Mouse (Mus musculus) hindbrain, embryonic 16.5 days (tissue): ENCODE data around the gene Slc8a1. TPM values are rescaled to one million over a fixed set of nuclear protein-coding genes. Genes with fewer than 3 reads are reported as not detected.

Experiments used
- ATAC-seq: fragments of 200-750 bp; cut with Nextera tagmentation; 2 replicates; pipeline ENCODE4 v1.8.0; 2017; ENCODE audit warnings: moderate TSS enrichment, moderate library complexity
- H3K27ac ChIP-seq: fragments of 300-500 bp; sonication (generic); 2 replicates; pipeline ENCODE4 v1.5.1; 2014; ENCODE audit warnings: low read depth, mild to moderate bottlenecking, control low read depth, low read length, moderate library complexity
- H3K27me3 ChIP-seq: fragments of 300-500 bp; sonication (generic); replicated peaks from 2 replicates; pipeline ENCODE4 v1.6.1; 2014; ENCODE audit warnings: low read length; ENCODE audit not compliant: control insufficient read depth, insufficient read depth
- H3K36me3 ChIP-seq: fragments of 300-500 bp; sonication (generic); 2 replicates; pipeline ENCODE4 v1.6.1; 2014; ENCODE audit warnings: mild to moderate bottlenecking, low read length, moderate library complexity, mixed read lengths; ENCODE audit not compliant: control insufficient read depth, insufficient read depth
- H3K4me1 ChIP-seq: fragments of 300-500 bp; sonication (generic); 2 replicates; pipeline ENCODE4 v1.6.1; 2014; ENCODE audit warnings: low read depth, low read length; ENCODE audit not compliant: control insufficient read depth, insufficient read depth
- H3K4me2 ChIP-seq: fragments of 300-500 bp; sonication (generic); 2 replicates; pipeline ENCODE4 v1.6.1; 2014; ENCODE audit warnings: mild to moderate bottlenecking, low read length, control low read depth, moderate library complexity
- H3K4me3 ChIP-seq: fragments of 300-500 bp; sonication (generic); 2 replicates; pipeline ENCODE4 v1.5.1; 2014; ENCODE audit warnings: mild to moderate bottlenecking, low read length, control low read depth, moderate library complexity
- H3K9ac ChIP-seq: fragments of 300-500 bp; sonication (generic); 2 replicates; pipeline ENCODE4 v1.6.1; 2014; ENCODE audit warnings: low read depth, mild to moderate bottlenecking, control low read depth, low read length, moderate library complexity
- H3K9me3 ChIP-seq: fragments of 300-500 bp; sonication (generic); 2 replicates; pipeline ENCODE4 v1.6.1; 2014; ENCODE audit warnings: mild to moderate bottlenecking, low read length, moderate library complexity; ENCODE audit not compliant: control insufficient read depth
- WGBS: fragments of 180-500 bp; shearing (Covaris S2); extraction: QIAGEN DNeasy Blood & Tissue Kit; methylation state at CpG from one replicate; pipeline ENCODE4 v1.1.7; 2014; 5-methylcytosine and 5-hydroxymethylcytosine counted together
- polyA plus RNA-seq: library from polyadenylated mRNA; unstranded; fragments of >200 nt; fragmentation: Nextera tagmentation; extraction: Ambion mirVana; gene quantifications from 2 replicates; pipeline ENCODE4 v1.2.1, GENCODE M21; 2015

Slc8a1 gene
- 18.0 and 19.7 TPM in 2 replicates for polyA plus RNA-seq

- Histone ChIP-seq H3K4me3 (no peak within 1 kb of the TSS), H3K9me3 (no peaks in the 10 kb centered on the region), H3K4me1 (no peaks in the 10 kb centered on the region), H3K36me3 (no peaks in the 10 kb centered on the region), H3K9ac (no peak within 1 kb of the TSS), H3K4me2 (no peak within 1 kb of the TSS), H3K27ac (no peak within 1 kb of the TSS), H3K27me3 (no peaks in the 10 kb centered on the region)
- no peak for ATAC-seq
- 85% methylated on average over 14 of the region's 14 CpGs for WGBS
Measured at GRCm38 (mm10) chr17:81738311-81738755, at the start of gene Slc8a1. Slc8a1 (minus strand) TSS chr17:81738377.

GRCm38 (mm10) chr17:81787350-81787749, 49.2 kb upstream of the Slc8a1 start:
- H3K4me1 ChIP-seq: no peaks in the 10 kb centered on the region
- no peak overlapping the region for H3K9ac ChIP-seq
- no peak overlapping the region for H3K4me2 ChIP-seq
- H3K4me3 ChIP-seq: no peak overlapping the region
- H3K36me3 ChIP-seq: no peaks in the 10 kb centered on the region
- H3K27ac ChIP-seq: no peak overlapping the region
- ATAC-seq: no peak
- H3K9me3 ChIP-seq: no peaks in the 10 kb centered on the region
- H3K27me3 ChIP-seq: no peaks in the 10 kb centered on the region
- WGBS: 46% methylated on average over 4 of the region's 4 CpGs

GRCm38 (mm10) chr17:81782326-81782725, 44.1 kb upstream of the Slc8a1 start:
- Histone ChIP-seq H3K4me2 (no peak overlapping the region), H3K9ac (no peak overlapping the region), H3K27me3 (no peaks in the 10 kb centered on the region), H3K27ac (no peak overlapping the region), H3K4me3 (no peak overlapping the region), H3K36me3 (no peaks in the 10 kb centered on the region), H3K4me1 (no peaks in the 10 kb centered on the region), H3K9me3 (no peaks in the 10 kb centered on the region)
- 91% methylated on average over 4 of the region's 4 CpGs for WGBS
- ATAC-seq: no peak

GRCm38 (mm10) chr17:81781491-81781890, 43.3 kb upstream of the Slc8a1 start:
- Histone ChIP-seq H3K4me2 (no peak overlapping the region), H3K27me3 (no peaks in the 10 kb centered on the region), H3K4me3 (no peak overlapping the region), H3K9ac (no peak overlapping the region), H3K27ac (no peak overlapping the region), H3K36me3 (no peaks in the 10 kb centered on the region), H3K4me1 (no peaks in the 10 kb centered on the region), H3K9me3 (no peaks in the 10 kb centered on the region)
- 81% methylated on average over 5 of the region's 5 CpGs for WGBS
- no peak for ATAC-seq

GRCm38 (mm10) chr17:81779883-81780282, 41.7 kb upstream of the Slc8a1 start:
- Histone ChIP-seq H3K4me1 (no peaks in the 10 kb centered on the region), H3K9me3 (no peaks in the 10 kb centered on the region), H3K27me3 (no peaks in the 10 kb centered on the region), H3K36me3 (no peaks in the 10 kb centered on the region), H3K4me2 (no peak overlapping the region), H3K9ac (no peak overlapping the region), H3K4me3 (no peak overlapping the region), H3K27ac (no peak overlapping the region)
- ATAC-seq: no peak
- 88% methylated on average over 4 of the region's 4 CpGs for WGBS

- H3K27me3 ChIP-seq: no peaks in the 10 kb centered on the region
- no peaks in the 10 kb centered on the region for H3K9me3 ChIP-seq
- WGBS: 79% methylated on average over 2 of the region's 2 CpGs
- H3K9ac ChIP-seq: no peak overlapping the region
- H3K4me1 ChIP-seq: no peaks in the 10 kb centered on the region
- H3K4me3 ChIP-seq: no peak overlapping the region
- H3K36me3 ChIP-seq: no peaks in the 10 kb centered on the region
- no peak for ATAC-seq
- H3K4me2 ChIP-seq: no peak overlapping the region
- no peak overlapping the region for H3K27ac ChIP-seq
Measured at GRCm38 (mm10) chr17:81750664-81751063, 12.5 kb upstream of the Slc8a1 start.

- Histone ChIP-seq H3K4me2 (no peak overlapping the region), H3K4me1 (no peaks in the 10 kb centered on the region), H3K4me3 (no peak overlapping the region), H3K36me3 (no peaks in the 10 kb centered on the region), H3K27me3 (no peaks in the 10 kb centered on the region), H3K9ac (no peak overlapping the region), H3K27ac (no peak overlapping the region), H3K9me3 (no peaks in the 10 kb centered on the region)
- WGBS: 85% methylated on average over 2 of the region's 2 CpGs
- ATAC-seq: no peak
Measured at GRCm38 (mm10) chr17:81743034-81743433, 4.9 kb upstream of the Slc8a1 start.

- H3K4me1 ChIP-seq: no peaks in the 10 kb centered on the region
- H3K27me3 ChIP-seq: no peaks in the 10 kb centered on the region
- no peak overlapping the region for H3K4me2 ChIP-seq
- no peaks in the 10 kb centered on the region for H3K9me3 ChIP-seq
- ATAC-seq: no peak
- no peak overlapping the region for H3K4me3 ChIP-seq
- H3K27ac ChIP-seq: no peak overlapping the region
- H3K9ac ChIP-seq: no peak overlapping the region
- no peaks in the 10 kb centered on the region for H3K36me3 ChIP-seq
- 75% methylated on average over 6 of the region's 6 CpGs for WGBS
Measured at GRCm38 (mm10) chr17:81740576-81740975, 2.4 kb upstream of the Slc8a1 start.

- Histone ChIP-seq H3K4me3 (no peak overlapping the region), H3K4me2 (no peak overlapping the region), H3K4me1 (no peaks in the 10 kb centered on the region), H3K9ac (no peak overlapping the region), H3K27me3 (no peaks in the 10 kb centered on the region), H3K27ac (no peak overlapping the region), H3K36me3 (no peaks in the 10 kb centered on the region), H3K9me3 (no peaks in the 10 kb centered on the region)
- no peak for ATAC-seq
- 87% methylated on average over 2 of the region's 2 CpGs for WGBS
Measured at GRCm38 (mm10) chr17:81737779-81738178, 398 bp downstream of the Slc8a1 start.

GRCm38 (mm10) chr17:81737309-81737708, 868 bp downstream of the Slc8a1 start:
- Histone ChIP-seq H3K27ac (no peak overlapping the region), H3K27me3 (no peaks in the 10 kb centered on the region), H3K9ac (no peak overlapping the region), H3K4me3 (no peak overlapping the region), H3K9me3 (no peaks in the 10 kb centered on the region), H3K36me3 (no peaks in the 10 kb centered on the region), H3K4me2 (no peak overlapping the region), H3K4me1 (no peaks in the 10 kb centered on the region)
- no peak for ATAC-seq
- 85% methylated on average over 4 of the region's 4 CpGs for WGBS
